Mouse (Mus musculus) forebrain, embryonic 11.5 days (tissue): ENCODE results near the gene Catsperg1. TPM values are rescaled to one million over a fixed set of nuclear protein-coding genes. Genes with fewer than 3 reads are reported as not detected.
"Not testable (repeated sequence)": the region's sequence is repeated elsewhere in the genome, so short reads cannot be mapped to it uniquely, and the experiment has no call there.

Source experiments
- ATAC-seq: fragments of 200-750 bp; cut with Nextera tagmentation; replicated peaks from 2 replicates; pipeline ENCODE4 v1.8.0; 2017; ENCODE audit warnings: moderate TSS enrichment; ENCODE audit not compliant: low FRiP score
- DNase-seq: peaks from one replicate; pipeline ENCODE4 v3.0.0-alpha.2; 2017; ENCODE audit warnings: low spot score
- H3K27ac ChIP-seq: fragments of 300-500 bp; sonication (generic); 2 replicates; pipeline ENCODE4 v1.5.1; 2014; ENCODE audit warnings: low read depth, low read length
- H3K27me3 ChIP-seq: fragments of 300-500 bp; sonication (generic); 2 replicates; pipeline ENCODE4 v1.6.1; 2014; ENCODE audit warnings: mild to moderate bottlenecking, low read length, mixed read lengths; ENCODE audit not compliant: control insufficient read depth, insufficient read depth
- H3K36me3 ChIP-seq: fragments of 300-500 bp; sonication (generic); 2 replicates; pipeline ENCODE4 v1.6.1; 2014; ENCODE audit warnings: mild to moderate bottlenecking, low read length, moderate library complexity, mixed read lengths; ENCODE audit not compliant: control insufficient read depth, insufficient read depth
- H3K4me1 ChIP-seq: fragments of 300-500 bp; sonication (generic); replicated peaks from 2 replicates; pipeline ENCODE4 v1.6.1; 2014; ENCODE audit warnings: low read length, mixed read lengths; ENCODE audit not compliant: control insufficient read depth, insufficient read depth
- H3K4me2 ChIP-seq: fragments of 300-500 bp; sonication (generic); 2 replicates; pipeline ENCODE4 v1.6.1; 2014; ENCODE audit warnings: low read depth, mild to moderate bottlenecking, low read length, moderate library complexity, mixed read lengths; ENCODE audit not compliant: severe bottlenecking
- H3K4me3 ChIP-seq: fragments of 300-500 bp; sonication (generic); 2 replicates; pipeline ENCODE4 v1.5.1; 2014; ENCODE audit warnings: low read depth, low read length
- H3K9ac ChIP-seq: fragments of 300-500 bp; sonication (generic); 2 replicates; pipeline ENCODE4 v1.6.1; 2014; ENCODE audit warnings: low read length
- H3K9me3 ChIP-seq: fragments of 300-500 bp; sonication (generic); 2 replicates; pipeline ENCODE4 v1.6.1; 2016; ENCODE audit warnings: low read length, mixed read lengths; ENCODE audit not compliant: control insufficient read depth
- WGBS: fragments of 180-500 bp; shearing (Covaris S2); extraction: QIAGEN DNeasy Blood & Tissue Kit; methylation state at CpG from one replicate; pipeline ENCODE4 v1.1.7; 2014; 5-methylcytosine and 5-hydroxymethylcytosine counted together
- polyA plus RNA-seq: library from polyadenylated mRNA; unstranded; fragments of >200 nt; fragmentation: Nextera tagmentation; extraction: Ambion mirVana; gene quantifications from 2 replicates; pipeline ENCODE4 v1.2.1, GENCODE M21; 2014

Catsperg1 gene
- polyA plus RNA-seq, 1 experiment from 2014 or later = 0.12 TPM

DNA sequence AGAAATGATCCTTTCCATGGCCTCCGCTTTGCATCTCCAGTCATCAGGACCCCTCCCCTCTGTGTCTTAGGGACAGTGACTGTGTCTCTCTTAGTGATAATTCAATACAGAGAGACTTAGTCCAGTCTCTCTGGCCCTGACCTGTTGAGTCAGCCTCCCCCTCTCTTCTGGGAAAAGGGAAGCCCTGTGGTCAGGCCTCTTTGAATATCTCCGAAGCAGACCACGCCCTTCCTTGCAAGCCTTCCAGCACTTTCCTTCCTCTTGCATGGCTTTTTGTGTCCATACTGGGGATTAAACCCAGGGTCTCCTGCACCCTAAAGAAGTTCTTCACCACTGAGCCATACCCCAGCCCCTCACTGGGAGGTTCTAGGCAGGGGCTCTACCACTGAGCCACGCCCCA is 69.8 kb downstream of the Catsperg1 start:
- no peaks in the 10 kb centered on the region for H3K9me3 ChIP-seq
- no peak overlapping the region for H3K27ac ChIP-seq
- H3K4me1 ChIP-seq = no peaks in the 10 kb centered on the region
- no peak overlapping the region for H3K4me3 ChIP-seq
- no peak overlapping the region for H3K4me2 ChIP-seq
- H3K9ac ChIP-seq = no peak overlapping the region
- no peaks in the 10 kb centered on the region for H3K27me3 ChIP-seq
- 91% methylated on average over 4 of the region's 4 CpGs for WGBS
- ATAC-seq (no peak), DNase-seq (no peak)
- H3K36me3 ChIP-seq = no peaks in the 10 kb centered on the region

- no peak overlapping the region for H3K4me3 ChIP-seq
- H3K9me3 ChIP-seq = no peaks in the 10 kb centered on the region
- DNase-seq (no peak), ATAC-seq (no peak)
- no peak overlapping the region for H3K4me2 ChIP-seq
- no peak overlapping the region for H3K27ac ChIP-seq
- no peaks in the 10 kb centered on the region for H3K4me1 ChIP-seq
- no peaks in the 10 kb centered on the region for H3K36me3 ChIP-seq
- WGBS = 85% methylated on average over 8 of the region's 8 CpGs
- no peak overlapping the region; the same call in 1 of the 2 replicates for H3K9ac ChIP-seq
- H3K27me3 ChIP-seq = no peaks in the 10 kb centered on the region
These were observed 72.4 kb downstream of the Catsperg1 start for GRCm38 (mm10) chr7:29141416-29141815.

DNA sequence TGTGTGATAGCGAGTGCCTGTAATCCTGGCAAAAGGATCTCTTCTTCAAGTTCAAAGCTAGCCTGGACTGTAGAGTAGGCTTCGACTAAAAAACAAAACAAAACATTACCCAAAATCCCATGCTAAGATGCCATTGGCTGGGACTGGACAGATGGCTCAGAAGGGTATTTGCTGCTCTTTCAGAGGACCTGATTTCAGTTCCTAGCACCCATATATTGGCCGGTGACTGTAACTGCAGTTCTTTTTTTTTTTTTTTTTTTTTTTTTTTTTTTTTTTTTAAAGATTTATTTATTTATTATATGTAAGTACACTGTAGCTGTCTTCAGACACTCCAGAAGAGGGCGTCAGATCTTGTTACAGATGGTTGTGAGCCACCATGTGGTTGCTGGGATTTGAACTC is 74.6 kb downstream of the Catsperg1 start:
- H3K27ac ChIP-seq, H3K9ac ChIP-seq, H3K9me3 ChIP-seq, H3K27me3 ChIP-seq, DNase-seq, H3K4me1 ChIP-seq, H3K4me3 ChIP-seq, H3K36me3 ChIP-seq, ATAC-seq, H3K4me2 ChIP-seq: not testable (repeated sequence)
- WGBS = 94% methylated on average over 3 of the region's 4 CpGs

GRCm38 (mm10) chr7:29137429-29137828 is 76.4 kb downstream of the Catsperg1 start:
- no peak for ATAC-seq
- H3K4me1 ChIP-seq = no peaks in the 10 kb centered on the region
- no peak overlapping the region for H3K4me3 ChIP-seq
- H3K36me3 ChIP-seq = no peaks in the 10 kb centered on the region
- no peak overlapping the region for H3K9ac ChIP-seq
- DNase-seq = no peak
- H3K9me3 ChIP-seq = no peaks in the 10 kb centered on the region
- no peak overlapping the region for H3K27ac ChIP-seq
- WGBS = 42% methylated on average over 16 of the region's 16 CpGs
- peaks cover 2% of the 10 kb centered on the region for H3K27me3 ChIP-seq
- H3K4me2 ChIP-seq = no peak overlapping the region

- peak; percentile 46; the same call in 1 of the 2 replicates for ATAC-seq
- Histone ChIP-seq H3K9ac (peak within 1 kb of the TSS; percentile 5; the same call in 1 of the 2 replicates), H3K27me3 (peaks cover 2% of the 10 kb centered on the region), H3K36me3 (no peaks in the 10 kb centered on the region), H3K4me1 (no peaks in the 10 kb centered on the region), H3K27ac (no peak within 1 kb of the TSS), H3K4me2 (peak within 1 kb of the TSS; percentile 55), H3K9me3 (no peaks in the 10 kb centered on the region), H3K4me3 (peak within 1 kb of the TSS; percentile 20)
- under 1% methylated on average over 16 of the region's 20 CpGs for WGBS
- DNase-seq = peak; percentile 69
These were observed 79.0 kb downstream of the Catsperg1 start, which contains the start of gene Rasgrp4 for GRCm38 (mm10) chr7:29134693-29135386. Rasgrp4 (plus strand) TSS chr7:29134851.

GRCm38 (mm10) chr7:29134230-29134629 is 79.6 kb downstream of the Catsperg1 start:
- Histone ChIP-seq H3K27me3 (peaks cover 2% of the 10 kb centered on the region), H3K9ac (no peak overlapping the region; the same call in 1 of the 2 replicates), H3K4me1 (no peaks in the 10 kb centered on the region), H3K4me2 (peak overlapping the region; percentile 55), H3K36me3 (no peaks in the 10 kb centered on the region), H3K9me3 (no peaks in the 10 kb centered on the region), H3K27ac (no peak overlapping the region), H3K4me3 (peak overlapping the region; percentile 20; the same call in 1 of the 2 replicates)
- ATAC-seq (no peak), DNase-seq (no peak)
- 6% methylated on average over 4 of the region's 4 CpGs for WGBS

Other genes with a start within 250 kb of the Catsperg1 start
- gene Eif3k, start 232.2 kb downstream of the Catsperg1 start, polyA plus RNA-seq = 341 and 343 TPM in 2 replicates
- gene Map4k1, start 232.0 kb downstream of the Catsperg1 start, polyA plus RNA-seq = 5.9 and 6.4 TPM in 2 replicates
- gene Ryr1, start 88.9 kb downstream of the Catsperg1 start, polyA plus RNA-seq = 0.68 and 1.2 TPM in 2 replicates
- 0.67 and 1.2 TPM in 2 replicates for gene Rasgrp4, start 79.2 kb downstream of the Catsperg1 start, polyA plus RNA-seq
- gene Fam98c, start 57.8 kb downstream of the Catsperg1 start, polyA plus RNA-seq = 12.6 and 16.8 TPM in 2 replicates
- 0.52 and 0.53 TPM in 2 replicates for gene Ggn, start 43.8 kb downstream of the Catsperg1 start, polyA plus RNA-seq
- 7.8 TPM in 2 replicates for gene Spred3, start 43.6 kb downstream of the Catsperg1 start, polyA plus RNA-seq
- 291 and 297 TPM in 2 replicates for gene Psmd8, start 33.3 kb downstream of the Catsperg1 start, polyA plus RNA-seq
- gene Kcnk6, start 18.5 kb upstream of the Catsperg1 start, polyA plus RNA-seq = 0.19 and 0.21 TPM in 2 replicates
- gene Yif1b, start 24.3 kb upstream of the Catsperg1 start, polyA plus RNA-seq = 78.9 and 86.2 TPM in 2 replicates
- 1.8 and 5.7 TPM in 2 replicates for gene 2200002D01Rik, start 34.4 kb upstream of the Catsperg1 start, polyA plus RNA-seq
- 36.1 and 43.5 TPM in 2 replicates for gene Spint2, start 67.9 kb upstream of the Catsperg1 start, polyA plus RNA-seq
- 12.5 and 13.3 TPM in 2 replicates for gene Ppp1r14a, start 75.3 kb upstream of the Catsperg1 start, polyA plus RNA-seq
- gene Dpf1, start 89.9 kb upstream of the Catsperg1 start, polyA plus RNA-seq = 76.0 and 88.3 TPM in 2 replicates